Mouse (Mus musculus) kidney, embryonic 14.5 days (tissue): ENCODE data around the gene Tgfb1i1. TPM values are rescaled to one million over a fixed set of nuclear protein-coding genes. Genes with fewer than 3 reads are reported as not detected.

ENCODE experiments used
- ATAC-seq: fragments of 200-750 bp; cut with Nextera tagmentation; 2 replicates; pipeline ENCODE4 v1.8.0; 2017; ENCODE audit warnings: moderate number of reproducible peaks, mild to moderate bottlenecking, moderate TSS enrichment, moderate library complexity; ENCODE audit not compliant: low FRiP score, low TSS enrichment
- H3K27ac ChIP-seq: fragments of 300-500 bp; sonication (generic); 2 replicates; pipeline ENCODE4 v1.5.1; 2014; ENCODE audit warnings: low read depth, mild to moderate bottlenecking, low read length, moderate library complexity, mixed read lengths
- H3K27me3 ChIP-seq: fragments of 300-500 bp; sonication (generic); 2 replicates; pipeline ENCODE4 v1.6.1; 2014; ENCODE audit warnings: mild to moderate bottlenecking, low read length; ENCODE audit not compliant: control insufficient read depth, insufficient read depth
- H3K36me3 ChIP-seq: fragments of 300-500 bp; sonication (generic); 2 replicates; pipeline ENCODE4 v1.6.1; 2014; ENCODE audit warnings: low read length, mixed read lengths; ENCODE audit not compliant: control insufficient read depth, insufficient read depth
- H3K4me1 ChIP-seq: fragments of 300-500 bp; sonication (generic); 2 replicates; pipeline ENCODE4 v1.6.1; 2014; ENCODE audit warnings: low read length, mixed read lengths; ENCODE audit not compliant: control insufficient read depth, insufficient read depth
- H3K4me2 ChIP-seq: fragments of 300-500 bp; sonication (generic); replicated peaks from 2 replicates; pipeline ENCODE4 v1.6.1; 2014; ENCODE audit warnings: low read depth, mild to moderate bottlenecking, low read length
- H3K4me3 ChIP-seq: fragments of 300-500 bp; sonication (generic); 2 replicates; pipeline ENCODE4 v1.5.1; 2014; ENCODE audit warnings: mild to moderate bottlenecking, low read length
- H3K9ac ChIP-seq: fragments of 300-500 bp; sonication (generic); 2 replicates; pipeline ENCODE4 v1.6.1; 2014; ENCODE audit warnings: low read depth, mild to moderate bottlenecking, low read length, moderate library complexity
- H3K9me3 ChIP-seq: fragments of 300-500 bp; sonication (generic); 2 replicates; pipeline ENCODE4 v1.6.1; 2016; ENCODE audit warnings: low read length; ENCODE audit not compliant: control insufficient read depth
- WGBS: fragments of 180-500 bp; shearing (Covaris S2); extraction: QIAGEN DNeasy Blood & Tissue Kit; methylation state at CpG from one replicate; pipeline ENCODE4 v1.1.7; 2014; 5-methylcytosine and 5-hydroxymethylcytosine counted together
- polyA plus RNA-seq: library from polyadenylated mRNA; unstranded; fragments of >200 nt; fragmentation: Nextera tagmentation; extraction: Ambion mirVana; gene quantifications from 2 replicates; pipeline ENCODE4 v1.2.1, GENCODE M21; 2014

Gene Tgfb1i1
- 44.3 and 61.7 TPM in 2 replicates for polyA plus RNA-seq

DNA sequence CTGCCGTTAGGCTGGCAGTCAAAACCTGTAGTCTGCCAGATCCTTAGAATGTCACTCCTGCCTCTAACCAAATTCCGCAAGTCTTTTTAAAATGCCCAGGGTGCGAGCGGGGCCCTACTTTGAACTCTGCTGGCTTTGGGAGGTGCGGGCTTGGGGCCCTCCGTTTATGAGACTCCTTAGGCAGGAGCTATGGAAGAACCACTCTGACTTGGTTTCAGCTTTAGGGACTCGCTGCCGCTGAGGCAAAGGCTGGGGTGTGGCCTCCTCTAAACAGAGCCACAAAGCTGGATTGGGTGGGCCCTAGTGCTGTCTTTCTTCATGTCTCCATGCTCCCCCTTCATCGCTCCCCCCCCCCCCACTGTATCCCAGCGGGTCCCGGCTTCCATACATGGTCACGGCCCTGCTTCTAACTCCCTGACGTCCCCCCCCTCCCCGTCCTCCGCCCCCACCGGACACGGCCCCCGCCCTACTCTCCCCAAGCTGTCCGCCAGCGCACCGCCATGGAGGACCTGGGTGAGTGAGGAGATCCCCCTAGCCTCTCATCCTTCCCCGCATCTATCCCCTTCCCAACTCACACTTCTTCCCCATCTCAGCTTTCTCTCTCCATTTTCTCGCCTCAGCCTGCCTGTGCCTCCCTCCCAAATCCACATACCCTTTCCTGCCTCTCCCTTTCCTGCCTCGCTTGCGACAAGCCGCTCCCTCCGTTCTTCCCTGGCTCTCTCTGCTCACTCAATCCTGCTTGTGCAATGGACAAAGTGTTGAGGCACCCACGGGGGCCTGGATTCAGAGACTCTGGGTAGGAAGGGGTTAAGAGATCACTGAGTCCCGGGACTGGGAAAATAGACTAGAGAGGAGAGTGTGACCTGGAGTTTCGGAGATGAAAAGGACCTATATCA lies at the start of gene Tgfb1i1:
Gene Tgfb1i1 (plus strand): TSS at position 317 of the 896 bp plus-strand sequence.
- peak; percentile 82 for ATAC-seq
- Histone ChIP-seq H3K4me2 (peak within 1 kb of the TSS; percentile 76), H3K36me3 (peaks cover 37% of the 10 kb centered on the region), H3K27me3 (no peaks in the 10 kb centered on the region), H3K4me3 (peak within 1 kb of the TSS; percentile 58), H3K9ac (peak within 1 kb of the TSS; percentile 74), H3K9me3 (no peaks in the 10 kb centered on the region), H3K27ac (peak within 1 kb of the TSS; percentile 91), H3K4me1 (peaks cover 16% of the 10 kb centered on the region)
- WGBS: 3% methylated on average over 27 of the region's 30 CpGs

DNA sequence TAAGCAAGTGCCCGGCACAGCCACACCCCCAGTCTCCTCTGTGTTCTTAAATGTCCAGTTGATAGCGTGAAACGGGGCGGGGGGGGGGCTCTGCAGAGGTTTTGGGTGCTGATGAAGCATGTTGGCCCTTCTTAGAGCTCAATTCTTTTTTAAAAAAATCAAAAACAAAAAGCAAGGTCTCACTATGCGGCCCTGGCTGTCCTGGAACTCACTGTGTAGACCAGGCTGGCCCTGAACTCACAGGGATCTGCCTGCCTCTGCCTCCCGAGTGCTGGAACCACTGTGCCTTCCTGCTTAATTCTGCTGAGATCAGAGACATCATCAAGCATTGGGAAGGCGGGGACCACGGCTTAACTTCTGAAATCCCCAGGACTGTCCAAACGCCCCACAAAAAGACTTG lies 45.0 kb upstream of the Tgfb1i1 start:
- no peaks in the 10 kb centered on the region for H3K4me1 ChIP-seq
- no peaks in the 10 kb centered on the region for H3K27me3 ChIP-seq
- H3K27ac ChIP-seq: no peak overlapping the region
- 88% methylated on average over 9 of the region's 9 CpGs for WGBS
- no peak for ATAC-seq
- no peak overlapping the region for H3K4me2 ChIP-seq
- no peak overlapping the region for H3K4me3 ChIP-seq
- no peaks in the 10 kb centered on the region for H3K9me3 ChIP-seq
- H3K9ac ChIP-seq: no peak overlapping the region
- no peaks in the 10 kb centered on the region for H3K36me3 ChIP-seq

DNA sequence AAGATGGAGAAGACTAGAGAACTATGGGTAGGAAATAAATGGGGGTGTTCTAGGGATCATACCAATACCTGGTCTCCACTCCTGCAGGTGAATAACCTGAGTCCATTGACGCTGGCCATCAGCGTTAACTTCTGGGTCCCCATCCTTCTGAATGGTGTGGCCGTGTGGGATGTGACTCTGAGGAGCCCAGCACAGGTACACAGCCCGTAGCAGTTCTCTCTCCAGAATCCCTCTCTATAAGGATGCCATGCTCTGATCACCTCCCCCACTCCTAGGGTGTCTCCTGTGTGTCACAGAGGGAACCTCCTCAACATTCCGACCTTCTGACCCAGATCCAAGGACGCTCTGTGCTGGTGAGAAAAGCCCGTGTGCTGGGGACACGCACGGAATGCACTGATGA lies 43.5 kb upstream of the Tgfb1i1 start:
- no peaks in the 10 kb centered on the region for H3K4me1 ChIP-seq

DNA sequence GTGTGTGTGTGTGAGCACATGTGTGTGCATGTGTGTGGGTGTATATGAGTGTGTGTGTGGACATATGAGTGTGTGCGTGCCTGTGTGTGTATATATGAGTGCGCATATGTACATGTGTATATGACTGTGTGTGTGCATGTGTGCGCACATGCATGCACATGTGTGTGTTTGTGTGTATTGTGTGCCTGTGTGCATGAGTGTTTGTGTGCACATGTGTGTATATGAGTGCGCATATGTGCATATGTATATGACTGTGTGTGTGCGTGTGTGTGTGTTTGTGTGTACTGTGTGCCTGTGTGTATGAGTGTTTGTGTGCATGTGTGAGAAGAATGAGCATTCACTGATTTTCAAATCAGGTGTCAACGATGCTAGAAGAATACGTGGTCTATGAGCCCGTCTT lies 42.4 kb upstream of the Tgfb1i1 start:
- no peaks in the 10 kb centered on the region for H3K36me3 ChIP-seq
- no peak overlapping the region for H3K4me3 ChIP-seq
- 94% methylated on average over 8 of the region's 8 CpGs for WGBS
- H3K27ac ChIP-seq: no peak overlapping the region
- no peak overlapping the region for H3K9ac ChIP-seq
- H3K4me1 ChIP-seq: no peaks in the 10 kb centered on the region
- ATAC-seq: no peak
- H3K9me3 ChIP-seq: no peaks in the 10 kb centered on the region
- H3K4me2 ChIP-seq: no peak overlapping the region
- no peaks in the 10 kb centered on the region for H3K27me3 ChIP-seq

More for the DNA sequence above, 43.5 kb upstream of the Tgfb1i1 start:
- no peak overlapping the region for H3K4me2 ChIP-seq
- no peak overlapping the region for H3K27ac ChIP-seq
- no peak for ATAC-seq
- 88% methylated on average over 9 of the region's 9 CpGs for WGBS
- no peaks in the 10 kb centered on the region for H3K36me3 ChIP-seq
- H3K9me3 ChIP-seq: no peaks in the 10 kb centered on the region
- H3K27me3 ChIP-seq: no peaks in the 10 kb centered on the region
- no peak overlapping the region for H3K4me3 ChIP-seq
- H3K9ac ChIP-seq: no peak overlapping the region

DNA sequence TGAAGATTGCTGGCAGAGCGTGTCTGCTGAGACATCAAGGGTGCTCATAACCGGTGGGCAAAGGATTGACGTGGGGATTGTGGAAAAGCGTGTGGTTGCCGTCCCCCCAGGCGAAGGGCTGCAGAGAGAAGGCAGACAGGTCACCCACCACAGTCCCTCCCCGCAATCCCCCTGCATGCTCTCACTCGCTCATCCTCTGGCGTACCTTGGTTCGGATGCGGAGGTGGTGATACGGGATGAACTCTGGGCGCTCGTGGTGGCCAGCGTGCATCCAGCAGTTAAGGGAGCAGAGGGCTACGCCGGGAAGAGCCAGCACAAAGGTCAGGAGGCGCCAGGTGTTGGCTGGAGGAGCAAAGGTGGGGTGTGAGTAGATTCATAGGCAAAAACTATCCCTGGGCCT lies 40.9 kb upstream of the Tgfb1i1 start:
- no peaks in the 10 kb centered on the region for H3K27me3 ChIP-seq
- H3K4me1 ChIP-seq: no peaks in the 10 kb centered on the region
- H3K4me2 ChIP-seq: no peak overlapping the region
- no peak overlapping the region for H3K27ac ChIP-seq
- no peak for ATAC-seq
- H3K4me3 ChIP-seq: no peak overlapping the region
- H3K9me3 ChIP-seq: no peaks in the 10 kb centered on the region
- 85% methylated on average over 18 of the region's 18 CpGs for WGBS
- no peak overlapping the region for H3K9ac ChIP-seq
- H3K36me3 ChIP-seq: no peaks in the 10 kb centered on the region

DNA sequence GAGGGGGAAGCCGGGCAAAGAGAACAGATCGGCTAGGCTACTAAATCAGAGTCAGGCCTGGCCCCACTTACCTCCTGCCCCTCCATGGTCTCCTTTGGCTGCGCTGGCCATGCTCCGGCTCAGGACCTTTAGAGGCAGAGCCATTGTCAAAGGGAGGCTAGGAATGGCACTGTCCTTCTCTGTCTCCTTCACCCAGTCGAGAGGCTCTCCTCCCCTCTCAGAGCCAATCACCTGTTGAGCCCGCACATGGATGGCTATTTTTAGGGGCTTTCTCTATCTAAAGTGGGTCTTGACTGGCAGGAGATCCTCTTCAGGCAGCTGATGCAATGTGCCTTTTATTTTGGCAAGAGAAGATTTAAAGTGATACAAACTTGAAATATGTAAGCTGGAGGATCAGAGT lies 40.5 kb upstream of the Tgfb1i1 start, which contains the start of gene Cox6a2:
Gene Cox6a2 (minus strand): TSS at position 236 of the 400 bp plus-strand sequence.
- H3K9me3 ChIP-seq: no peaks in the 10 kb centered on the region
- no peaks in the 10 kb centered on the region for H3K27me3 ChIP-seq
- ATAC-seq: no peak
- H3K4me1 ChIP-seq: no peaks in the 10 kb centered on the region
- no peak within 1 kb of the TSS for H3K4me2 ChIP-seq
- no peaks in the 10 kb centered on the region for H3K36me3 ChIP-seq
- H3K9ac ChIP-seq: no peak within 1 kb of the TSS
- no peak within 1 kb of the TSS for H3K27ac ChIP-seq
- H3K4me3 ChIP-seq: no peak within 1 kb of the TSS
- 80% methylated on average over 6 of the region's 6 CpGs for WGBS

DNA sequence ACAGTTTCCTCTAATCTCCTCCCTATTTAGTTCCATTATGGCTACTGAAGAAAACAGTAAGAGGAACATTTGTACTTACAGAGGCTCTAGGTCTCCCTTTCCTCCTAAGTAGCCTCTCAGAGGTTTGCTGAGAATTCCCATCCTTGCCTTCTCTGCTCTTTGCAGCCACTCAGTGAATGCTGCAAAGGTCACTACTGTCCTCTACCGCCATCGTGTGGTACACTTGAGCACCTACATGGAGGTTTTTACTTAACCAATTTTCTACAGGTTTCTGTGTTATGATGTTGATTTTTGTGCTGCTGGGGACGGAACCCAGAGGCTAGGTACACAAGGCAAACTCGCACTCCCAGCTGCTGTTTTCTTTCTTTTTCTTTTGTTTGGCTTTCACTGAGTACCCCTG lies 38.4 kb upstream of the Tgfb1i1 start:
- Histone ChIP-seq H3K9me3 (no peaks in the 10 kb centered on the region), H3K27me3 (no peaks in the 10 kb centered on the region), H3K4me1 (no peaks in the 10 kb centered on the region), H3K4me3 (no peak overlapping the region), H3K9ac (no peak overlapping the region), H3K27ac (no peak overlapping the region), H3K36me3 (no peaks in the 10 kb centered on the region), H3K4me2 (no peak overlapping the region)
- 10% methylated on average over 4 of the region's 4 CpGs for WGBS
- ATAC-seq: no peak; the same call in 1 of the 2 replicates

DNA sequence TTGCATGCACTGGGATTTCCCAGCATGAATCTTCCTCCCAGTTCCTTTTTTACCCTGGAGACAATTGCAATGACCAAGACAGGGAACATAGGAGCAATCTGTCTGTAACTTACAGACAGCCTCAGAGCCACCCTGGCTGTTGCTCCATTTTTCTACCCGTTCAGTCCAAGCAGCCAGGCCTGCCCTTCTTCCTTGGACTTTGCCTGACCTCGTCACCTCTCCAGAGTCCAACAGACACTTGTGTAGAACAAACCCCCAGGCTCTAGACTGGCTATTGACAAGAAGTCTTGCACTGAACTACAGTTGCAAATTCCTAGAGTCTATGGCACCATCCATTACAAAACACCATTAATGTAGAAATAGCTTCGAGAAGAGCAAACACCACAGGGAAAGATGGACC lies 36.8 kb upstream of the Tgfb1i1 start:
- H3K9ac ChIP-seq: no peak overlapping the region
- H3K4me2 ChIP-seq: no peak overlapping the region
- no peak overlapping the region for H3K4me3 ChIP-seq
- no peak for ATAC-seq
- H3K27me3 ChIP-seq: no peaks in the 10 kb centered on the region
- no peaks in the 10 kb centered on the region for H3K4me1 ChIP-seq
- no peak overlapping the region for H3K27ac ChIP-seq
- WGBS: 62% methylated on average over 3 of the region's 3 CpGs
- H3K36me3 ChIP-seq: no peaks in the 10 kb centered on the region
- no peaks in the 10 kb centered on the region for H3K9me3 ChIP-seq

DNA sequence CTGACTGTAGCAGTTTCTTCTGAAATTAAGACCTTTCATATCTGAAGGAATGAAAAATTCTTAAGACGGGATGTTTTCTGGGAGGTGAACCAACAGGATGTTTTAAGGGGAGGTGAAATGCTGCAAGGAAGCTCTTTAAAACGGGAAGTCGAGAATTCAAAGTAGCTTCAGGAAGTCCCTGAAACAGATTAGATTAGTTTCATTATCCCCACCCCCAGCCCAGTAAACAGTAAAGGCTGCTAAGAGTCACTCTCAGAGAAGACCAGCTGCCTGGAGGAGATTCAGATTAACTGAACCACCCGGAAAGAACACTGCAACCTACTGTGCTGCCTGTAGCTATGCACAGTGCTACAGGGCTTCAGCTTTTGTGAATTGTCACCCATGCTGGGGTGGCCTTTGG lies 26.7 kb upstream of the Tgfb1i1 start:
- Histone ChIP-seq H3K9me3 (no peaks in the 10 kb centered on the region), H3K36me3 (no peaks in the 10 kb centered on the region), H3K27me3 (no peaks in the 10 kb centered on the region), H3K9ac (no peak overlapping the region), H3K4me2 (no peak overlapping the region), H3K4me3 (no peak overlapping the region), H3K4me1 (no peaks in the 10 kb centered on the region), H3K27ac (no peak overlapping the region)
- 91% methylated on average over 4 of the region's 4 CpGs for WGBS
- no peak for ATAC-seq
